In the genomic region with DNA sequence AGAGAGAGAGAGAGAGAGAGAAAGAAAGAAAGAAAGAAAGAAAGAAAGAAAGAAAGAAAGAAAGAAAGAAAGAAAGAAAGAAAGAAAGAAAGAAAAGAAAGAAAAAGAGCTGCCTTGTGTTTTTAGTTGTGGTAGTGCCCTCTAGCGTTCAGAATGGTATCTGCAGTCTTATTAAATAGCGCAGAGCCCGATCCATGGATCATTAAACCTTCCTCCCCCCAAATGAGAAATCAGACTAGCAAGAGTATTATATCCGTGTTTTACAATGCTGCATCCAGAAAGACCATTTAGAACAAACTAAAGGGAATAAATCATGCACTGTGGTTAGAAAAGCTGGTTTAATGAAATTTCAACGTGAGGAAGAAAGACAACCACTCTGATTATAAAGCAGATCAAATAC, we compare ENCODE assay signal across 8 mouse cellular contexts. TPM values are rescaled to one million over a fixed set of nuclear protein-coding genes. Genes with fewer than 3 reads are reported as not detected.
DNase-seq lines count a peak whose midpoint lies in the region; ATAC-seq and TF ChIP-seq lines count a peak whose summit lies in the region.

No protein-coding gene starts in this region.

- no peaks in the 10 kb centered on the region for H3K27me3 ChIP-seq in heart, adult 2 months (ENCODE audit: control insufficient read depth, insufficient read depth, low read length)
- no peaks in the 10 kb centered on the region for H3K27me3 ChIP-seq in heart, embryonic 12.5 days (replicated peaks)
- no peaks in the 10 kb centered on the region for H3K27me3 ChIP-seq in hindbrain, embryonic 14.5 days (ENCODE audit: control insufficient read depth, insufficient read depth, low read length)
- H3K27me3 ChIP-seq in neural tube, embryonic 13.5 days, result no peaks in the 10 kb centered on the region

- no peak for TF ChIP-seq EP300 in heart, adult 2 months (IDR thresholded peaks at IDR 0.05; ENCODE audit: insufficient read depth, low read depth, low read length)

- DNase-seq in heart, adult 2 months, result no peak
- DNase-seq in right cerebral cortex, adult 2 months (ENCODE audit: low spot score in 2 of 2), result peak; percentile 20 to 34
- no peak for DNase-seq in right cerebral cortex, postnatal 36 days (ENCODE audit: low spot score in 2 of 2)
- DNase-seq in hindbrain, embryonic 14.5 days (ENCODE audit: low spot score), result peak; percentile 78
- no peak for DNase-seq in thymus, postnatal 36 days
- no peak for DNase-seq in adrenal gland, postnatal 25 days

- TF ChIP-seq POLR2A in heart, adult 2 months (IDR thresholded peaks at IDR 0.05; ENCODE audit: insufficient read depth, low read depth, low read length), result no peak

- no peaks in the 10 kb centered on the region for H3K36me3 ChIP-seq in heart, adult 2 months (ENCODE audit: control insufficient read depth, insufficient read depth, low read length)
- H3K36me3 ChIP-seq in heart, embryonic 12.5 days, result no peaks in the 10 kb centered on the region
- H3K36me3 ChIP-seq in hindbrain, embryonic 14.5 days (replicated peaks; ENCODE audit: control insufficient read depth, insufficient read depth), result no peaks in the 10 kb centered on the region
- H3K36me3 ChIP-seq in neural tube, embryonic 13.5 days, result no peaks in the 10 kb centered on the region

- H3K4me3 ChIP-seq in heart, adult 2 months, result no peak overlapping the region
- H3K4me3 ChIP-seq in heart, embryonic 12.5 days, result no peak overlapping the region
- H3K4me3 ChIP-seq in hindbrain, embryonic 14.5 days (replicated peaks; ENCODE audit: low read length), result no peak overlapping the region
- no peak overlapping the region for H3K4me3 ChIP-seq in neural tube, embryonic 13.5 days

- H3K79me2 ChIP-seq in heart, adult 2 months (replicated peaks; ENCODE audit: control insufficient read depth, insufficient read depth, low read length), result no peaks in the 10 kb centered on the region

- no peak overlapping the region for H3K4me2 ChIP-seq in heart, embryonic 12.5 days
- peak overlapping the region; percentile 26 for H3K4me2 ChIP-seq in hindbrain, embryonic 14.5 days (replicated peaks)
- peak overlapping the region; percentile 31 for H3K4me2 ChIP-seq in neural tube, embryonic 13.5 days

- no peak overlapping the region for H3K27ac ChIP-seq in heart, adult 2 months
- H3K27ac ChIP-seq in heart, embryonic 12.5 days (ENCODE audit: poor library complexity, severe bottlenecking), result no peak overlapping the region
- H3K27ac ChIP-seq in hindbrain, embryonic 14.5 days, result no peak overlapping the region
- H3K27ac ChIP-seq in neural tube, embryonic 13.5 days (replicated peaks), result no peak overlapping the region; the same call in 1 of the 2 replicates

- H3K4me1 ChIP-seq in heart, adult 2 months (ENCODE audit: control insufficient read depth, insufficient read depth, low read length), result no peaks in the 10 kb centered on the region
- H3K4me1 ChIP-seq in heart, embryonic 12.5 days (replicated peaks), result no peaks in the 10 kb centered on the region
- peaks cover 13% of the 10 kb centered on the region; the same call in 1 of the 2 replicates for H3K4me1 ChIP-seq in hindbrain, embryonic 14.5 days (replicated peaks; ENCODE audit: control insufficient read depth, insufficient read depth, low read length)
- H3K4me1 ChIP-seq in neural tube, embryonic 13.5 days (replicated peaks), result peaks cover 12% of the 10 kb centered on the region

- no peaks in the 10 kb centered on the region for H3K9me3 ChIP-seq in heart, embryonic 12.5 days (replicated peaks)
- H3K9me3 ChIP-seq in hindbrain, embryonic 14.5 days (ENCODE audit: control insufficient read depth, low read length), result no peaks in the 10 kb centered on the region
- no peaks in the 10 kb centered on the region for H3K9me3 ChIP-seq in neural tube, embryonic 13.5 days

- intact Hi-C loops in heart, adult 2 months (cut with DNase I), result loop anchor here (1.0 to 10.0 kb wide), 2 partner anchors 217 to 619 kb away; no protein-coding TSS in a partner anchor

- peak; percentile 70 for TF ChIP-seq CTCF in heart, adult 2 months (IDR thresholded peaks at IDR 0.05)

- WGBS in heart, adult 2 months, result 7% methylated on average over 5 of the region's 5 CpGs
- 6% methylated on average over 5 of the region's 5 CpGs for WGBS in heart, embryonic 12.5 days
- 5% methylated on average over 5 of the region's 5 CpGs for WGBS in hindbrain, embryonic 14.5 days
- WGBS in neural tube, embryonic 13.5 days, result 4% methylated on average over 5 of the region's 5 CpGs

- no peak for ATAC-seq in heart, embryonic 12.5 days (ENCODE audit: insufficient number of reproducible peaks, low FRiP score)
- ATAC-seq in hindbrain, embryonic 14.5 days (ENCODE audit: low FRiP score), result no peak
- no peak for ATAC-seq in neural tube, embryonic 13.5 days (ENCODE audit: low read depth)

- H3K9ac ChIP-seq in heart, adult 2 months (ENCODE audit: low read depth, low read length), result no peak overlapping the region
- H3K9ac ChIP-seq in heart, embryonic 12.5 days, result no peak overlapping the region
- no peak overlapping the region for H3K9ac ChIP-seq in hindbrain, embryonic 14.5 days
- H3K9ac ChIP-seq in neural tube, embryonic 13.5 days, result no peak overlapping the region

RNA-seq across cellular contexts. Expression of gene Atic, which starts 51.1 kb away (rescaled TPM):
- 10 to 100 TPM; 21.5 to 23.3 TPM for total RNA-seq in heart, adult 2 months (2021)
- 15.3 and 21.8 TPM in 2 replicates for polyA plus RNA-seq in heart, adult 2 months (2012; rRNA removed)
- 40.1 and 44.2 TPM in 2 replicates for polyA plus RNA-seq in heart, embryonic 12.5 days (2016; fragmentation: Nextera tagmentation; extraction: Ambion mirVana)
- polyA plus RNA-seq in hindbrain, embryonic 14.5 days (2014; fragmentation: Nextera tagmentation; extraction: Ambion mirVana), result 33.1 and 37.9 TPM in 2 replicates
- polyA plus RNA-seq in neural tube, embryonic 13.5 days (2015; fragmentation: Nextera tagmentation; extraction: Ambion mirVana), result 30.2 and 40.1 TPM in 2 replicates
- 63.4 and 66.8 TPM in 2 replicates for total RNA-seq in adrenal gland, postnatal 25 days (2021)

Comparison
In these comparisons a context has a peak if more than half of its experiments do, and no peak if none do; other contexts are left out.
1. DNase-seq: peak in right cerebral cortex, adult 2 months (2 of 2) and hindbrain, embryonic 14.5 days (single experiment); none in heart, adult 2 months (0 of 2), right cerebral cortex, postnatal 36 days (0 of 2), thymus, postnatal 36 days (0 of 2) and adrenal gland, postnatal 25 days (single experiment).